Mouse (Mus musculus): ENCODE measurements around the gene Abcc1. TPM values are rescaled to one million over a fixed set of nuclear protein-coding genes. Genes with fewer than 3 reads are reported as not detected.

Abcc1 gene
- polyA plus RNA-seq, 1 experiment = 3.7 TPM

- no peaks in the 10 kb centered on the region for H3K36me3 ChIP-seq (ENCODE audit: control insufficient read depth, insufficient read depth, low read length)
- WGBS = 61% methylated on average over 3 of the region's 3 CpGs
These were observed 16.4 kb upstream of the Abcc1 start for GRCm38 (mm10) chr16:14344967-14345366.

GRCm38 (mm10) chr16:14351571-14351970 lies 9.8 kb upstream of the Abcc1 start:
- H3K4me1 ChIP-seq (ENCODE audit: control insufficient read depth, insufficient read depth, insufficient read length, low read length) = peaks cover 2% of the 10 kb centered on the region; the same call in 1 of the 2 replicates
- no peak overlapping the region for H3K27ac ChIP-seq (ENCODE audit: insufficient read depth, low read depth, low read length)
- TF ChIP-seq CTCF (IDR thresholded peaks at IDR 0.05; ENCODE audit: extremely low read depth, insufficient read length, insufficient replicate concordance, low read depth, low read length) (no peak), POLR2A (IDR thresholded peaks at IDR 0.05; ENCODE audit: low read depth, low read length) (no peak)
- no peaks in the 10 kb centered on the region for H3K27me3 ChIP-seq (ENCODE audit: control insufficient read depth, insufficient read depth, low read length)
- H3K4me3 ChIP-seq (ENCODE audit: low read depth, low read length) = no peak overlapping the region
- H3K36me3 ChIP-seq (ENCODE audit: control insufficient read depth, insufficient read depth, low read length) = no peaks in the 10 kb centered on the region

More at GRCm38 (mm10) chr16:14344967-14345366, 16.4 kb upstream of the Abcc1 start:
- no peaks in the 10 kb centered on the region for H3K4me1 ChIP-seq (ENCODE audit: control insufficient read depth, insufficient read depth, insufficient read length, low read length)
- no peak overlapping the region for H3K27ac ChIP-seq (ENCODE audit: insufficient read depth, low read depth, low read length)
- H3K4me3 ChIP-seq (ENCODE audit: low read depth, low read length) = no peak overlapping the region
- TF ChIP-seq CTCF (IDR thresholded peaks at IDR 0.05; ENCODE audit: extremely low read depth, insufficient read length, insufficient replicate concordance, low read depth, low read length) (no peak), POLR2A (IDR thresholded peaks at IDR 0.05; ENCODE audit: low read depth, low read length) (no peak)
- H3K27me3 ChIP-seq (ENCODE audit: control insufficient read depth, insufficient read depth, low read length) = no peaks in the 10 kb centered on the region

- TF ChIP-seq CTCF (IDR thresholded peaks at IDR 0.05; ENCODE audit: extremely low read depth, insufficient read length, insufficient replicate concordance, low read depth, low read length) (no peak), POLR2A (IDR thresholded peaks at IDR 0.05; ENCODE audit: low read depth, low read length) (no peak)
- H3K4me3 ChIP-seq (ENCODE audit: low read depth, low read length) = no peak overlapping the region
- no peaks in the 10 kb centered on the region for H3K27me3 ChIP-seq (ENCODE audit: control insufficient read depth, insufficient read depth, low read length)
- H3K27ac ChIP-seq (ENCODE audit: insufficient read depth, low read depth, low read length) = no peak overlapping the region
- no peaks in the 10 kb centered on the region for H3K36me3 ChIP-seq (ENCODE audit: control insufficient read depth, insufficient read depth, low read length)
- 76% methylated on average over 3 of the region's 3 CpGs for WGBS
- H3K4me1 ChIP-seq (ENCODE audit: control insufficient read depth, insufficient read depth, insufficient read length, low read length) = peaks cover 2% of the 10 kb centered on the region; the same call in 1 of the 2 replicates
These were observed 9.1 kb upstream of the Abcc1 start for GRCm38 (mm10) chr16:14352234-14352633.

GRCm38 (mm10) chr16:14352663-14353062 lies 8.7 kb upstream of the Abcc1 start:
- WGBS = 38% methylated on average over 5 of the region's 5 CpGs
- no peak overlapping the region for H3K4me3 ChIP-seq (ENCODE audit: low read depth, low read length)

GRCm38 (mm10) chr16:14357859-14358258 lies 3.5 kb upstream of the Abcc1 start:
- H3K4me3 ChIP-seq (ENCODE audit: low read depth, low read length) = no peak overlapping the region
- H3K27me3 ChIP-seq (ENCODE audit: control insufficient read depth, insufficient read depth, low read length) = no peaks in the 10 kb centered on the region
- H3K36me3 ChIP-seq (ENCODE audit: control insufficient read depth, insufficient read depth, low read length) = no peaks in the 10 kb centered on the region
- peaks cover 6% of the 10 kb centered on the region for H3K4me1 ChIP-seq (ENCODE audit: control insufficient read depth, insufficient read depth, insufficient read length, low read length)
- TF ChIP-seq CTCF (IDR thresholded peaks at IDR 0.05; ENCODE audit: extremely low read depth, insufficient read length, insufficient replicate concordance, low read depth, low read length) (no peak), POLR2A (IDR thresholded peaks at IDR 0.05; ENCODE audit: low read depth, low read length) (no peak)
- no peak overlapping the region for H3K27ac ChIP-seq (ENCODE audit: insufficient read depth, low read depth, low read length)
- 79% methylated on average over 2 of the region's 2 CpGs for WGBS

More at GRCm38 (mm10) chr16:14352663-14353062, 8.7 kb upstream of the Abcc1 start:
- Histone ChIP-seq H3K27me3 (ENCODE audit: control insufficient read depth, insufficient read depth, low read length) (no peaks in the 10 kb centered on the region), H3K27ac (ENCODE audit: insufficient read depth, low read depth, low read length) (no peak overlapping the region), H3K4me1 (ENCODE audit: control insufficient read depth, insufficient read depth, insufficient read length, low read length) (peaks cover 2% of the 10 kb centered on the region; the same call in 1 of the 2 replicates), H3K36me3 (ENCODE audit: control insufficient read depth, insufficient read depth, low read length) (no peaks in the 10 kb centered on the region)
- TF ChIP-seq POLR2A (IDR thresholded peaks at IDR 0.05; ENCODE audit: low read depth, low read length) = no peak
- no peak for TF ChIP-seq CTCF (IDR thresholded peaks at IDR 0.05; ENCODE audit: extremely low read depth, insufficient read length, insufficient replicate concordance, low read depth, low read length)

- no peak overlapping the region for H3K4me3 ChIP-seq (ENCODE audit: low read depth, low read length)
- 78% methylated on average over 1 of the region's 1 CpGs for WGBS
- peaks cover 6% of the 10 kb centered on the region for H3K4me1 ChIP-seq (ENCODE audit: control insufficient read depth, insufficient read depth, insufficient read length, low read length)
- H3K27me3 ChIP-seq (ENCODE audit: control insufficient read depth, insufficient read depth, low read length) = no peaks in the 10 kb centered on the region
- no peaks in the 10 kb centered on the region for H3K36me3 ChIP-seq (ENCODE audit: control insufficient read depth, insufficient read depth, low read length)
- no peak for TF ChIP-seq POLR2A (IDR thresholded peaks at IDR 0.05; ENCODE audit: low read depth, low read length)
- TF ChIP-seq CTCF (IDR thresholded peaks at IDR 0.05; ENCODE audit: extremely low read depth, insufficient read length, insufficient replicate concordance, low read depth, low read length) = no peak
- no peak overlapping the region for H3K27ac ChIP-seq (ENCODE audit: insufficient read depth, low read depth, low read length)
These were observed 2.8 kb upstream of the Abcc1 start for GRCm38 (mm10) chr16:14358531-14358930.

GRCm38 (mm10) chr16:14360931-14361330 lies 427 bp upstream of the Abcc1 start:
- no peaks in the 10 kb centered on the region for H3K27me3 ChIP-seq (ENCODE audit: control insufficient read depth, insufficient read depth, low read length)
- TF ChIP-seq POLR2A (IDR thresholded peaks at IDR 0.05; ENCODE audit: low read depth, low read length) (no peak), CTCF (IDR thresholded peaks at IDR 0.05; ENCODE audit: extremely low read depth, insufficient read length, insufficient replicate concordance, low read depth, low read length) (no peak)
- whole genome bisulfite sequencing = 10% methylated on average over 7 of the region's 7 CpGs
- no peaks in the 10 kb centered on the region for H3K36me3 ChIP-seq (ENCODE audit: control insufficient read depth, insufficient read depth, low read length)
- peak overlapping the region; percentile 51 for H3K27ac ChIP-seq (ENCODE audit: insufficient read depth, low read depth, low read length)
- peaks cover 6% of the 10 kb centered on the region for H3K4me1 ChIP-seq (ENCODE audit: control insufficient read depth, insufficient read depth, insufficient read length, low read length)
- H3K4me3 ChIP-seq (ENCODE audit: low read depth, low read length) = peak overlapping the region; percentile 80

Data from small intestine, adult 2 months (tissue).